Mouse (Mus musculus): ENCODE data around the gene Actn4. TPM values are rescaled to one million over a fixed set of nuclear protein-coding genes. Genes with fewer than 3 reads are reported as not detected.

Actn4 gene
- total RNA-seq, 2 experiments from 2014 or later, result 29.6 to 46.1 TPM

DNA sequence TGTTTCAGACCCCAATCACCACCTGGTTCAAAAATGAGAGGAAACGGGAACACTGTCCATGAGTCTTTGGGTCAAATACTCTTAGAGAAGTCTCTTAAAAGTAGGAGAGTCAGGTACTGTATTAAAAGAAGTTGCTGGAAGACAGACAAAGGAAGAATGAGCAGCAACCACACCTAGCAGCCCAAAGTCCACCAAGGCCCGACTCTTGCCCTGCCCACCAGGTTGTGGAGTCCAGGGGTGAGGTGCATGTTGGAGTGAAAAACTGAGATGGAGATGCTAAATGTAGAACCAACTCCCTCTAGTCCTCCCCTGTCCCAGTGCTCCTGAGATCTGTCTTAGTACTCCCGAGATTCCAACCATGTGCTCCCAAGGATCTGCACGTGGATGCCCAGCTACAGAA, 111.5 kb downstream of the Actn4 start:
- DNase-seq (ENCODE audit: low spot score), result no peak

DNA sequence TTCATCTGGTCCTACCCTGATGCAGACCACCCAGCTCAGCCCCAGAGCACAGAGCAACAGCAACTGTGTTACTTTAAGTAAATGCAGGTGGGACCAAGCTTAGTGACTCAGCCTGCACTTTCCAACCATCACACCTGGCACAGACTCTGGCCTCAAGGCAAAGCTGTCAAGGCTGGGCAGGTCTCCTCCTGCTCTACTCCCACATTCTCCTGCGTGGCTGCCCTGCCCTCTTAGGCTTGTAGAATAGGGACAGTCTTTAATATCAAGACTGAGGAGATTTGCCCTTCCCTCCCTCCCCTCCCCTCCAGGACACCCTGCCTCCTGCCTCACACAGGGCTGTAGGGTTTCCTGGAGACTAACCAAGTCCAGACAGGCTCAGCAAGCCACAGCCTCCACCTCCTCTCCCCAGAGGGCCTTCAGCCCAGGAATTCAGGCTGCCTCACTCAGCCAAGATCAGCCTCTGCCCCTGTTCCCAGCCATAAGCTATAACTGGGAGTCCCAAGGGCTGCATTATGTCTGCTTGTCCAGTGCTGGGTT, 112.4 kb downstream of the Actn4 start:
- no peak for DNase-seq (ENCODE audit: low spot score)

DNA sequence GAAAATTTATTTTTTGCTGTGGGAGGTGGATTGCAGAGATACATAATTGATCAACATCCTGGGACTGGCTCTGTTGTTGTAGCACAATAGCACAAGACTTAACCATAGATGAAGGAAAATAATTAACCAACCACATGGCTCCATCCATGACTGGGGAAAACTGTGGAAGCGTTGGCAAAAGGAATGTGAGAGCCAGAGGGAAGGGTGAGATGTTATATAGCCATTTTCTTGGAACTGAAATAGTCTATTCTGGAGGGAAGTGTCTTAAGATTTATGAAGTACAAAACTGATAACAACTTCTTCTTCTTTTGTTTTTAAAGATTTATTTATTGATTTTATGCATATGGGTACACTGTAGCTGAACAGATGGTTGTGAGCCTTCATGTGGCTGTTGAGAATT, 114.9 kb downstream of the Actn4 start:
- DNase-seq (ENCODE audit: low spot score), result no peak

Other genes starting within 250 kb of the Actn4 start
- gene Fbxo17, start 245.5 kb downstream of the Actn4 start, total RNA-seq (2021), result 1 to 10 TPM; 3.5 to 3.8 TPM
- gene Mrps12, start 220.5 kb downstream of the Actn4 start, total RNA-seq (2021), result 10 to 100 TPM; 43.8 to 44.0 TPM
- 10 to 100 TPM; 12.3 to 14.0 TPM for gene Sars2, start 220.3 kb downstream of the Actn4 start, total RNA-seq (2021)
- gene Ccer2, start 206.2 kb downstream of the Actn4 start, total RNA-seq (2021), result not detected
- 10 to 100 TPM; 95.9 to 98.2 TPM for gene Sirt2, start 195.6 kb downstream of the Actn4 start, total RNA-seq (2021)
- 10 to 100 TPM; 33.2 to 34.9 TPM for gene Nfkbib, start 194.8 kb downstream of the Actn4 start, total RNA-seq (2021)
- under 1 TPM; 0.45 to 0.46 TPM for gene Rinl, start 173.4 kb downstream of the Actn4 start, total RNA-seq (2021)
- gene Hnrnpl, start 153.8 kb downstream of the Actn4 start, total RNA-seq (2021), result 100 to 1,000 TPM; 110 to 131 TPM
- gene Ech1, start 137.1 kb downstream of the Actn4 start, total RNA-seq (2021), result 100 to 1,000 TPM; 227 to 344 TPM
- gene Lgals4, start 128.5 kb downstream of the Actn4 start, total RNA-seq (2021), result 1 to 10 TPM; 1.7 to 3.9 TPM
- gene Lgals7, start 98.5 kb downstream of the Actn4 start, total RNA-seq (2021), result under 1 TPM in 1 of 2 experiments, not detected in 1; 0.66 TPM
- gene Capn12, start 80.9 kb downstream of the Actn4 start, total RNA-seq (2021), result under 1 TPM; 0.09 TPM
- 100 to 1,000 TPM; 128 TPM for gene Eif3k, start 19.5 kb upstream of the Actn4 start, total RNA-seq (2021)
- gene Map4k1, start 19.7 kb upstream of the Actn4 start, total RNA-seq (2021), result under 1 TPM; 0.24 to 0.59 TPM
- gene Ryr1, start 162.8 kb upstream of the Actn4 start, total RNA-seq (2021), result 1,000 to 10,000 TPM; 1,704 to 1,734 TPM
- gene Rasgrp4, start 172.5 kb upstream of the Actn4 start, total RNA-seq (2021), result under 1 TPM; 0.52 to 0.62 TPM
- gene Fam98c, start 193.9 kb upstream of the Actn4 start, total RNA-seq (2021), result 1 to 10 TPM; 9.1 to 9.4 TPM
- gene Ggn, start 207.9 kb upstream of the Actn4 start, total RNA-seq (2021), result under 1 TPM; 0.27 to 0.33 TPM
- 1 to 10 TPM; 1.9 to 3.1 TPM for gene Spred3, start 208.1 kb upstream of the Actn4 start, total RNA-seq (2021)
- gene Psmd8, start 218.4 kb upstream of the Actn4 start, total RNA-seq (2021), result 100 to 1,000 TPM; 202 to 256 TPM

Data from gastrocnemius, adult 18-20 months (tissue).